Mouse (Mus musculus) lung, postnatal 4 days (tissue): ENCODE measurements around the gene Leng8.

Experiments used
- DNase-seq, 2 experiments: peaks; one replicate each; pipeline ENCODE4 v3.0.0; 2021

The Leng8 gene

GRCm38 (mm10) chr7:4127894-4128293 is 8.9 kb upstream of the Leng8 start:
- peak in 1 of 2 experiments; percentile 2 for DNase-seq

GRCm38 (mm10) chr7:4128860-4129259 is 8.0 kb upstream of the Leng8 start:
- peak; percentile 14 to 49 for DNase-seq

DNA sequence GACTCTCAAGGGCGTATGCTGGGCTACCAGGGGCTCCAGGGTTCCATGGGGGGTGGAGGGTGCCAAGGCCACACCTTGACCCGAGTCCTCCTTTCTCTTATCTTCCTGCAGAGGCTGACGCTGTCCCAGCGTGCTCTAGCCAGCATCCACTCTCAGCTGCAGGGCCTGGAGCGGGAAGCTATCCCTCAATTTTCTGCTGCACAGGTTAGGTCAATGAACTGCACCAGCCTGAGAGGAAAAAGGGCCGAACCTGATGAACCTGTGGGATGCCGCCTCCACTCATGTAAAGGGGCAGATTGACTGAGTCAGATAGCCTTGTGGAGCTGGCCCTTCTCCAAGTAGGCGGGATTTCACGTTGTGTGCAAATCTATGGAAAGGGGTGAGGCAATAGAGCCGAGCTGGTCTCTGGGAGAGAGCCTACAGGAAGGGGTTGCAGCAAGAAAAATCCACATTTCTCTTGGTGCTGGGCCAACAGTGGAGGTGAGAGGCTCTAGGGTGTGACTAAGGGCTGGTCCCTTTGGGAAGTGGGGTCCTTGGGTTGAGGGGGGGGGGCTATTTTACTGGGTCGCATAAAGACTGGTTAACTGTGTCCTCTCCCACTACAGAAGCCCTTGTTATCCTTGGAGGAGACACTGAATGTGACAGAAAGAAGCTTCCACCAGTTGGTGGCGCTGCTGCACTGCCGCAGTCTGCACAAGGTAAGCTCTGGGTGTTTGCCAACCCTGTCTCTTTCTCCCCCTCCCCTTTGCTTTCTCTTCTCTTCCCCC is 6.0 kb upstream of the Leng8 start:
- DNase-seq = peak; percentile 72 to 86

- DNase-seq = peak in 1 of 2 experiments; percentile 3
Measured at GRCm38 (mm10) chr7:4131964-4132363, 4.9 kb upstream of the Leng8 start.

DNA sequence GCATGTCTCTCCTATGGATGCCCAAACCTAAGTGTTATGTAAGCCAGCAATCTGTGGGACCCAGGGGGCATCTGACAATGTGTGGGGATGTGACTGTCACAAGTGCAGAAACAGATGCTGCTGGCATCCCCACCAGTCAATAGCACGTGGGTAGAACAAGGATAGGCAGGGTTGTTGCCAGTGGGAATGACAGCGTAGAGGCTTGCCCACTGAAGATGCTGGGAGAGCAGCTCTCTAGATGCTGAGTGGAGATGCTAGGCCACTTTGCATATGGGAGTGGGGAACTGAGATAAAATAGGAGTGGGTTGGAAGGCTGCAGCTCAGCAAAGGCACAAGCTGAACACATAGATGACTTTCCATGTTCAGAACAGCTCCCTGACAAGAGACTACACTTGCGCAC is 4.3 kb upstream of the Leng8 start:
- DNase-seq = peak in 1 of 2 experiments; percentile 13

DNA sequence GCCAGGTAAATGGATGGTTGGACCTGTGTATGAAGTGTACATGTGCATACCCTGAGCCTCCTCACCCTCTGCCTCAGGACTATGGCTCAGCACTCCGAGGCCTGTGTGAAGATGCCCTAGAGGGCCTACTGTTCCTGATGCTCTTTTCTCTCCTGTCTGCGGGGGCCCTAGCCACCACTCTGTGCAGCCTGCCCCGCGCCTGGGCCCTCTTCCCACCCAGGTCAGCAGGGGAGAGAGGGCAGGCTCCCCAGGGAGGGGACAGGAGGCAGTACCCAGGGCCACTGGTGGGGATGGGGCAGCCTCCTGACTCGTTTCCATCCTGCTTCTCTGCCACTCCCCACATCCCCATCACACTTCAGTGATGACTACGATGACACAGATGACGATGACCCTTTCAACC is 3.8 kb upstream of the Leng8 start:
- DNase-seq = peak; percentile 3 to 13

DNA sequence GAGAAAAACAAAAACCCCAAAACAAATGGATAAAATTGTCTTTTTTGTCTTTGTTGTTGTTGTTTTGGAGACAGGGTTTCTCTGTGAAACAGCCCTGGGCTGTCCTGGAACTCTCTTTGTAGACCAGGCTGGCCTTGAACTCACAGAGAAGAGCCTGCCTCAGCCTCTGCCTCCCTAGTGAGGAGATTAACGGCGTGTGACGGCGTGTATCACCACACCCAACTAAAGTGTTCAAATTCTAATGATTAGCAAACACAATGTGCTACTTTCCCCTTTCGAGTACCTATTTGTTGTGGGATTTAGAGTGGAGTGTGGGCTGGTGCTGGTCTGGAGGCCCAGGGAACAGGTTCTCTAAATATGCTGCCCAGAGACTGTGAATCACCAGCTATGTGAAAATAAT is 1.9 kb upstream of the Leng8 start:
- no peak for DNase-seq

DNA sequence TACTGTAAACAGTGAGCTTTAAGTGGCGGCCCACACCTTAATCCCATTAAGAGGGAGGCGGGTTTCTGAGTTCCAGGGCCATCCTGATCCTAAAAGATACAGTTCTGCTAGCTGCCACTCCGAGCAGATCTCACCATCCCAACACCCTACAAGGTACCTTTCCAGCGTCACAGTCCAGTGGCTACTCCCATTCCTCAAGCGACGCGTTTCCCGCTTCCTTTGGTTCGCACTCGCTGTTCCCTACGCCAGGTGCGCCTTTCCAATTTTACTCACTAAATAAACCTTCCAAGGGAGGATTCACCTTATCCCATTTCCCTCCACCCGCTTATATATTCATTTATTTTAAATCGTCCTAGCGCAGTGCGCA is 452 bp upstream of the Leng8 start:
- DNase-seq = no peak

DNA sequence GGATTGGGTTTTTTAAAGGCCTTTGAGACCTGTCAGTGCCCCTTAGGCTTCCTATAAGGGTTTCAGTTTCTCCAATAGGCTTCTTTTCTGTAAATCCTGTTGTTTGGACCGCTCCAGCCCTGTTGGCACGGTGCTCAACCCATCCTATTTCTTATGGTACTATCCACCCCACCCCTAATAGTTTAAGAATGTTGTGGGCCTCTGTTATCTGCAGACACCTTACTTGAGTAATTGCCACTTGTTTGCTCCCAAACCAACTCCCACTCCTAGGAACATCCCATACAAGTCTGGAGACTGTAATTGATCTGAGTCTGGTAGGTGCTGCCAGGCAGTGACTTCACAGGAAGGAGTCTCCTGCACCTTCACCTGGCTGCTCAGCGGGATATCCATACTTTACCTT is 907 bp downstream of the Leng8 start:
- DNase-seq = no peak

GRCm38 (mm10) chr7:4138181-4138580 is 1.3 kb downstream of the Leng8 start:
- DNase-seq = no peak

- DNase-seq = no peak
Measured at GRCm38 (mm10) chr7:4138671-4139070, 1.8 kb downstream of the Leng8 start.

DNA sequence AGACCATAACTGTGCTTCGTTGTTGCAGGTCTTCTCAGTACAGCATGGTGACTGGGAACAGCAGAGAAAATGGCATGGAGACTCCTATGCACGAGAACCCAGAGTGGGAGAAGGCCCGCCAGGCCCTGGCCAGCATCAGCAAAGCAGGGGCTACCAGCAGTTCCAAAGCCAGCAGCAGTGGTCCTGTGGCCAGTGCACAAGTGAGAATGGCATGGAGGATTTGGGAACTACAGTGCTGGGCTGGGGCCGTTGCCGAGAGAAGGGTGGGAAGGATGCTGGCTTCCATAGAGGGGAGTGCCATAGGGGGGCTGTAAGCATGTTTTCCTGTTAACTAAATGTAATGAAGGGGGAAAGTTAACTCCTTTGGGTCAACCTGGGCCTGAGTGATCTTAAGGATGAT is 2.6 kb downstream of the Leng8 start:
- peak in 1 of 2 experiments; percentile 17 for DNase-seq

DNA sequence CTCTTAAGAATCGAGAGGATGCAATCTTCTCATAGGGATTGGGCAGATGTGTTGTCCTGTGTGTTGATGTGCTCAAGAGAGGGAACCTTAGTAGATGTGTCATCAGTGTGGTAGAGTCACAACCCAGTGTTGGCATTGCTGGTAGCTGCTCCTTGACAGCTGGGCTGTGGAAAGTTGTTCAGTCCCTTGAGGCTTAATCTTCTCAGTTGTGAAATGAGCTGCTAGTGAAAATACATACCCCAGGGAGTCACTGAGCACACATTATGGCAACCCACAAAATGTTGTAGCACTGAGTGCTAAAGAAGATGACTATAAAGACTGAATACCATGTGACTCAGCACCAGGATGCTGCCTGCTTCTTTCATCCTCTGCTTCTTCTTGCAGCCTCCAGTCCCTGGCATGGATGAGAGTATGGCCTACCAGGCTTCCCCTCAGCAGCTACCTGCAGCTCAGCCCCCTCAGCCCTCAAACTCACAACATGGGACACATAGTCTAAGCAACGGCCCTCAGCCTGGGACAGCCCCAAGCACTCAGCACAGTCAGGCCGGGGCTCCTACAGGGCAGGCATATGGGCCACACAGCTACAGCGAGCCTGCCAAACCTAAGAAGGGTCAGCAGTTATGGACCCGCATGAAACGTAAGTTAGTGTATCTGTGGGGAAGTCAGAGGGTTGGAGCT is 4.9 kb downstream of the Leng8 start:
- peak in 1 of 2 experiments; percentile 13 for DNase-seq

- peak in 1 of 2 experiments; percentile 22 for DNase-seq
Measured at GRCm38 (mm10) chr7:4142796-4143445, 6.1 kb downstream of the Leng8 start.

DNA sequence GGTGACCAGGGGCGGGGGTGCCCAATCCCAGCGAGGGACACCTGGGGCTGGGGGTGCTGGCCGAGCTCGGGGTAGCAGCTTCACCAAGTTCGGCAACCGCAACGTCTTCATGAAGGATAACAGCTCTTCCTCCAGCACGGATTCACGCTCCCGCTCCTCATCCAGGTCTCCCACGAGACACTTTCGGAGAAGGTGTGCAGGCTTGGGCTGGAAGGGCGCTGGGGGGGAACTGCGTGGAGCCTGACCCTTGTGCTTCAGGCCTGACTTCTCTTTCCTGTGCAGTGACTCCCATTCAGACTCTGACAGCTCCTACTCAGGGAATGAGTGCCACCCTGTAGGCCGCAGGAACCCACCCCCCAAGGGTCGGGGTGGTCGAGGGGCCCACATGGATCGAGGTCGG is 6.7 kb downstream of the Leng8 start:
- DNase-seq = no peak

GRCm38 (mm10) chr7:4144046-4144445 is 7.2 kb downstream of the Leng8 start:
- peak in 1 of 2 experiments; percentile 20 for DNase-seq

DNA sequence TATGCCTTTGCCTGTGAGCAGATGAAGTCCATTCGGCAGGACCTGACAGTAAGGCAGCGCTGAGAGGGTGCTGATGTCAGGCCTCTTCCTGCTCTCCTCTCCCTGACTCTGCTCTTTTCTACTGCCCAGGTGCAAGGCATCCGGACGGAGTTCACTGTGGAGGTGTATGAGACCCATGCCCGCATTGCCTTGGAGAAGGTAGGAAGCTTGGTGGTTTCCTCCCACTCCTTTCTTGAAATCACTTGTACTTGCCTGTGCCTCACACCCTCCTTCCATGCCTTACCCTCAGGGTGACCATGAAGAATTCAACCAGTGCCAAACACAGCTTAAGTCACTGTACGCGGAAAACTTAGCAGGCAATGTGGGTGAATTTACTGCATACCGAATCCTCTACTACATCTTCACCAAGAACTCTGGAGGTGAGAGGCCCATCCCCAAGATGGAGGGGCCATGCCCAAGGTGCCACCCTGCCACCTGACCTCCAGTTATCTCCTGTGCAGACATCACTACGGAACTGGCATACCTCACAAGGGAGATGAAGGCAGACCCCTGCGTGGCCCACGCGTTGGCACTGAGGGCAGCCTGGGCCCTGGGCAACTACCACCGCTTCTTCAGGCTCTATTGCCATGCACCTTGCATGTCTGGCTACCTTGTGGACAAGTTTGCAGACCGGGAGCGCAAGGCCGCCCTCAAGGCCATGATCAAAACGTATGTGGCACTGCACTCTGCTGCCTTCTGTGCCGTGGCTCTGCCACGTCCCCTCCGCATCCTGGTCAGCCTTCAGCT is 8.1 kb downstream of the Leng8 start:
- DNase-seq = peak in 1 of 2 experiments; percentile 20

- DNase-seq = peak; percentile 48 to 74
Measured at GRCm38 (mm10) chr7:4145552-4146190, 8.8 kb downstream of the Leng8 start.

DNA sequence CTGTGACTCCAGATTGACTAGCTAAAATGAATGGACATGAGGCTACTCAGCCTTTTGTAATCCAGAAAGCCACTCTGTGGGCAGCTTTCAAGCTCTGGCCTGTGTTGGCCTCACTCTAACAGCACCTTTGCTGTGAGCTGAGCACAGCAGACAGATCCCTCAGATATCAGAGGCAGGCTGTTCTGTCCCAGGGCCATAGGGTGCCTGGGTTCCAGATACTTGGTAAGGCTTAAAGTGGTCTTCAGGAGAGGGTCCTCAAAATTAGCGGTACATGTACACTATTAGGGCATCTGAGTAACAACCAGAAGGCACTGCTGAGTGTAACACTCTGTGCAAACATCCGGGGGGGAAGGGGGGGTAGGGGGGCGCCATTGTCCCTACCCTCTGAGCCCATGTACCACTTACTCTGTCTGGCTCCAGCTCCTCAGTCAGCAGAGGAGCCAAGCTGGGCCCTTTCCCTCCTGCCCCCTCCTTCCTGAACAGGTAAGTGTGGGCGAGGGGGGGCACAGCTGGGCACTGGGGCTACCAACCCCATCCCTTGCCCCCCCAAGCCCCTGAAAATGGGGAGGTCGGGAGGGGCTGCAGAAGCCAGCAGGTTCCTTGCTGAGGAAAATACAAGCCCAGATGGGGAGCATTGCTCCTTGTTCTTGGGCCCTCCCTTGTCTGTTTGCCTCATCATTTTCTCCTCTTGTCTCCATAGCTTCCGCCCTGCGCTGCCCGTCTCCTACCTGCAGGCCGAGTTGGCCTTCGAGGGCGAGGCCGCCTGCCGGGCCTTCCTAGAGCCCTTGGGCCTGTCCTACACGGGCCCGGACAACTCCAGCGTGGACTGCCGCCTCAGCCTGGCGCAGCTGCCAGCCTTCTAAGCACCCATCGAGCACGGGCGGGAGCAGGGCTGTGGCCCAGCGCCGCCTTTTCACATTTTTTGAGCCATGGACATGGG is 9.7 kb downstream of the Leng8 start:
- peak; percentile 3 to 26 for DNase-seq

- DNase-seq = peak in 1 of 2 experiments; percentile 29
Measured at GRCm38 (mm10) chr7:4147371-4147770, 10.5 kb downstream of the Leng8 start.

DNA sequence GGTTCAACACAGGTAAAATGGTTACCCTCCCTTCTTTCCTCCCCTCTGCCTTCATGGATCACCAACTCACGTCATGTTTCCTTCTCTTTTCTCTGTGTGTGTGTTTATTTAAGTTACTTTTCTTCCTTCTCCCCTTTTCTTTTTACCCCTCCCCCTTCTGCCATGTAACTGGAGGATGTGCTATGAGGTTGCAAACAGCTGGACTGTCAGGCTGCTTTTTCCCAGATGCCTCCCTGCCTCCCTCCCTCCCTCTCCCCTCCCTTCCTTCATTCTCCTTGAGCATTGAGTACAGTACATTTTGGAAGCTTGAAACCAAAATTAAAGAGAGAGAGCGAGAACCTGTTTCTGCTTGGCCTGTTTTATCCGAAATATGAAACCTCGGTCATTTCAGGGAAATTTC is 11.0 kb downstream of the Leng8 start:
- DNase-seq = no peak
